Mouse (Mus musculus) CD4-positive naive resting alpha-beta T cell, adult 57 days (primary cell): ENCODE measurements around the gene Erap1. TPM values are rescaled to one million over a fixed set of nuclear protein-coding genes. Genes with fewer than 3 reads are reported as not detected.

Source experiments
- total RNA-seq: library from RNA; stranded (reverse); gene quantifications from one replicate; pipeline ENCODE4 v1.2.4, GENCODE M21; 2023

Gene Erap1
- total RNA-seq = 92.8 TPM

DNA sequence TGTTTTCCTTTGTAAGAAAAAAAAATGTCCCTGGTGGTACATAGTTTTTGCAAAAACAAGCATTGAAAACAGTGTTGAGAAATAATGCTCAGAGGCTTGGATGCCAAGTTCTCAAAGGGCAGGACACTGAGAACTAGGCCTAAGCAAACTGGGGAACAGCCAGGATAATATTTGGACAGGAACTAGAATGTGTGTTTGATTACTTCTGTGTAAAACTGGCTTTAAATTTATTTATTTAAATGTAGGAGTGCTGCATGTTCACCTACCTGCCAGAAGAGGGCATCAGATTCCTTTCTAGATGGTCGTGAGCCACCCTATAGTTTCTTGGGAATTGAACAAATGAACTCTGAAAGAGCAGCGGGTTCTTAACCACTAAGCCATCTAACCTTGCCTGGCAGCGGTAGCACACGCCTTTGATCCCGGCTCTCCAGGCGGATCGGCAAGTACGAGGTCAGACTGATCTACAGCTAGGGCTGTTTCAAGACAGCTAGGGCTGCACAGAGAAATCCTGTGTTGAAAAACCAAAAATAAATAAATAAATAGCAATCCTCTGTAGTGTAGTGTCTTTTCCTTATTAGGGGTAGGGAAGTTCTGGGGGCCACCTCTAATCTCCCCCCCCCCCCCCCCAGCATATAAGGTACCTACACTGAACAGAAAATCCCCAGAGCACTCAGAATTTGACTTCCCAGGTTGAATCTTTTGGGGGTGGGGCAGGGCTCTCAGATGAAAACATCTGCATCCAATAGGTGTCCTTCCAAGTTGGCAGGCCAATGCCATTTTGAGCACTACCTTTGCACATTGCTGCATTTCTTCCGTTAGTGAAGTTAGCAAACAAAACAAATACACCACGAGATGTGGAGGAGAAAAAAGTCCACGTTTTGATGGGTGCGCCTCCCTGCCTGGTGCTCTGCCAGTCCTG is at the start of gene Erap1:
Erap1 (plus strand) TSS at position 776 of the 919 bp plus-strand sequence.

Other genes starting within 250 kb of the Erap1 start
- gene Zfp72, start 248.7 kb upstream of the Erap1 start, total RNA-seq = 0.80 TPM
- 438 TPM for gene Ftl1-ps1, start 239.9 kb upstream of the Erap1 start, total RNA-seq
- gene Zfp825, start 145.6 kb upstream of the Erap1 start, total RNA-seq = 5.4 TPM
- 223 TPM for gene Cast, start 169.2 kb downstream of the Erap1 start, total RNA-seq